Mouse (Mus musculus) T-helper 17 cell (primary cell): ENCODE results near the gene Cacng5.

Source experiments
- in situ Hi-C, 2 experiments: fragments of 300-600 bp; cut with MboI, MseI; formaldehyde crosslinking; loops; 1 replicate in 1 of 2; 2 replicates in 1 of 2; pipeline ENCODE4 v1.15.1; 2025; ENCODE audit warnings: high pct_unique_total_duplicates in 2 of 2

The Cacng5 gene

DNA sequence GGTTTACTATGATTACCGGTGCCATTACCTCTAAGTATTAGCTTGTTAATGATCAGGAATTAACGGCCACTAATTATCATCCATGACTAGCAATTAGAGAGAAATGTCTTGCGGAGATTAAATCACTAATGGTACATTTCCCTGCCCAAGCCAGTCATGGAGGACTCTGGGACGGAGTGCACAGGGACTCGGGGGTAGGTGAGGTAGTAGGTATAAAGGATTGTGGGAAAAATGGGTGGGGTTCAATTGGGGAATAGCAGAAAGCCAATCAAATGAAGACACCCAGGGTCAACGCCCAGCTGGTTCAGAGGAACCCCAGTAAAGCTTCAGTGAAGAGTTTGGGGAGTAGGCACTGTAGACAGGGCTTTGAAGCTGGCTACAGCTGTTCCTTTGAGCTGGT lies 27.5 kb downstream of the Cacng5 start:
- in situ Hi-C loops: no loop called here

DNA sequence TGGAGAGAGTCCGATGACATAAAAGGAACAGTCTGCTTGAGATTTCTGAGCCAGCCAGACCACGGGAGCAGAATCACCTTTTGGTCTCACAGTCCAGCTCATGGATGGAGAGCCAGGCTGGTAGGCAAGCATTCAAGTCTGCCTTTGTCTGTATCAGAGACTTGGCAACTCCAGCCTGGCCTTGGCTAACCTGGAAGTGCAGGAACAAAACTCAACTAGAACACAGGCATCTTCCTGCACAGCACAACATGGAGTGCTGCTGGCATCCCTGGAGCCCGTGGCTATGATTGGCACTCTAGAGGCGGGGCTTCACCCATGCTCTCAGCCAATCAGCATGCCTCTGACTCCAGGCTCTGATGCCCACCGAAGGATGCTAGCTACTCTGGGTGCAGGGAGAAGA lies 38.0 kb downstream of the Cacng5 start:
- in situ Hi-C loops: no loop called here

DNA sequence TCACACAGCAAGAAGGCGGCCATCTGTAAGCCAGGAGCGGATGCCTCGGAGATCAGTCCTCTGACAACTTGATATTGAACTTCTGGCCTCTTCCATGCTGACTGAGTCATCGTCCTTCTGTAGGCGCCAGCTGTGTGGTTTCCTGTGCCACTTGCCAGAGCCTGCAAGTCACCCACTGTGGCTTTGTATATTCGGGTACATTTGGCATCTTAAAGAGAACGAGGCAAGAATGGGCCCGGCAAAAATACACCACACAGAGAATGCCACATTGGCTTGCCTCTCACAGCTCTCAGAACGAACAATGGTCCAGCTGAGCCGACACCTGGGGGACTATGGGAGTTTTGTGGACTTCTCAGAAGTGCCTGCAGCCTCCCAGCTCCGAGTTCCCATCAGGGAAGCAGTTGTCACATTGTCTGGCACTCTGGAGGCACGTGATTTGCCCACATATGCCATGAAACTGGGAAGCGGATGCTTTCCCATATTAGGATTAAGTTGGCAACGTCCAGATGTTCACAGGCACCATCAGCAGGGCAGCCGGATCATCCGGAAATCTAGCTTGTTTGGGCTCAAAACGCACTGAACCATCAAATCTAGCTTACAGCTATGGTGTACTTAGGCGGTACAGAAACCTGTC lies 38.9 kb downstream of the Cacng5 start:
- in situ Hi-C loops: no loop called here

DNA sequence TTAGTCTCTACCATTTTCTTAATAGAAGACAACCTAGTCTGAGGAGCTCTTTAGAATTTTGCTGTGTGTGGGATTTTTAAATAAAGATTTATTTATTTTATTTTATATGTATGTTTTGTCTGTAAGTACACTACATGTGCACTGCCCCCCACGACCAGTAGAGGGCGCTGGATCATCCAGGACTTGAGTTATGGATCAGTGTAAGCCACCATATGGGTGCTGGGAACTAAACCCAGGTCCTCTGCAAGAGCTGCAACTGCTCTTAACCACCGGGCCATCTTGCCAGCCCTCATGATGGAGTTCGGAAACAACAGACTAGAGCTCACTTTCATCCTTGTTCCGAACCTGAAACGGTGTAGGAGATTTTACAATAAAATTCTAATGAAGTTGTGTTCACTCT lies 42.1 kb downstream of the Cacng5 start:
- in situ Hi-C loops: no loop called here

DNA sequence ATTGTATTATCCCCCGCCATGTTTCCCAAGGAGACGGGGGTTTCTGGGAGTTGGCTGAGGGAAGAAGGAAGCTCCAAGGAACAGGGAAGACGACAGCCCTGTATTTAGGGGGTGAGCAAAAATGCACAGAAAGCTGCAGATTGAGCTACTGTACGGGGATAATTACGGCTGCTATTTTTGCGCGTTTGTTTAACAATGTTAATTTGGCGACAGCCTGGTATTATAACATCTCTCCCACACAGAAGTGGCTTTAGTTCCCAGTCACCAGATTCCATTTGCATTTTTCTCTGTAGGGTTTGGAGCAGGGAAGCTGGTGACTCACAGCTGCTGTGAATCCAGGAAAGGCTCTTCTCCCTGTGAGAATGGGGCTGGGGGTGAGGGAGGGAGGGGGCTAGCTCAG lies 47.3 kb downstream of the Cacng5 start:
- in situ Hi-C loops: loop anchor here (5.0 kb wide), 3 partner anchors 35 to 550 kb away; no protein-coding TSS in a partner anchor

DNA sequence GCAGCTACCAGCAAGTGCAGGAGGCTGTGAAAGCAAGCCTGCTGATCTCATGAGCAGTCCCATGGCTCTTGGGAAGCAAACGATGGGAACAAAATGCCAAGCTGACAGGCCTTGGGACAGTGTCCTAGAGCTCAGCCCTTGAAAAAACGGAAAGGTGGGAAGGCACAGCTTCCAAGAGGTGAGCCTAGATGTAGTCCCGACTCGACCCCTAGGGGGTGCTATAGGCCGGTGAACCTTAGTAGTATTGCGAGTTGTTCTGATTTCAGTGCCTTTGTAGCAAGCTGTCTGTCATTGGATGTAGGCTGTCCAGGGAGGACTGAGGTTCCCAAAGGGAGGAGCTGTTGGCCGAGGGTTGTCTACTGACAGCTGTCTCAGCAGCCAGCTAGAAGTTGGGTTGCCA lies 49.7 kb downstream of the Cacng5 start:
- in situ Hi-C loops: loop anchor here (5.0 kb wide), 3 partner anchors 37 to 552 kb away; no protein-coding TSS in a partner anchor

- in situ Hi-C loops: no loop called here
These were observed 50.8 kb downstream of the Cacng5 start for GRCm38 (mm10) chr11:107864024-107864423.

DNA sequence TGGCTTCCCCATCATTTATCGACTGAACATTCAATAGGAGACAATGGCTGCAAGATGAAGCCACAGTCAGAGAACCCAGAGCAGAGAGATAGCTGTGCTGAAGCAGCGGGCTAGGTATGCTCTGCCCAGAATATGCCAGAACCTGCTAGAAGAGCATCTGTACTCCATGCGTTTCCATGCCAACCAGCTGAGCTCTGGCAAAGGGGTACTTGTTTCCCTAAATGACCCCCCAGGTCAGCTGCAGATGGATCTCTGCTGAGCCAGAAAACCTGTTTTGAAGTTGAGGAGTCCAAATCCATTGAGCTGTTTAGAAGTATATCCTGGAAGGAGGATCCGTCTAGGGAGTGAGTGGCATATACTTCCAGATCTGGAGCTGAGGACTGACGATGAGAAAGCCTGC lies 53.1 kb downstream of the Cacng5 start:
- in situ Hi-C loops: no loop called here

DNA sequence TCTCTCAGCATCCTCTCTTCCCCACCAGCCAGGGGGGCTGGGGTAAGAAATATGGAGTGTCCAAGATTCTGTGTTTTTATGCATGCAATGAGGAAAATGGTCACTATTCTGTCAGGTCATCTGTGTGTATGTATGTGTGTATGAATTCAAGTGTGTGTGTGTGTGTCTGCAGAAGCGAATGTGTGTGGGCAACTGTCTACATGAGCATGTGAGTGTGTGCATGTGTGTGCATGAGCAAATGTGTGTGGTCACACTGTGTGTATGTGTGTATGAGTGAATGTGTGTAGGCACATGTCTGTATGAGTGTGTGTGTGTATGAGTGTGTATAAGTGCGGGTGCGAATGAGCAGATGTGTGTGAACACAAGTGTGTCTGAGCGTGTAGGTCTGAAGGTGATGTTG lies 55.0 kb downstream of the Cacng5 start:
- in situ Hi-C loops: loop anchor here (5.0 kb wide), 3 partner anchors 132 to 547 kb away; no protein-coding TSS in a partner anchor

- in situ Hi-C loops: loop anchor here (5.0 kb wide), 3 partner anchors 133 to 548 kb away; no protein-coding TSS in a partner anchor
These were observed 55.6 kb downstream of the Cacng5 start for GRCm38 (mm10) chr11:107859288-107859687.

GRCm38 (mm10) chr11:107853088-107853487 lies 61.8 kb downstream of the Cacng5 start:
- in situ Hi-C loops: loop anchor here in 1 of 2 experiments (5.0 kb wide), 2 partner anchors 226 to 336 kb away; no protein-coding TSS in a partner anchor

DNA sequence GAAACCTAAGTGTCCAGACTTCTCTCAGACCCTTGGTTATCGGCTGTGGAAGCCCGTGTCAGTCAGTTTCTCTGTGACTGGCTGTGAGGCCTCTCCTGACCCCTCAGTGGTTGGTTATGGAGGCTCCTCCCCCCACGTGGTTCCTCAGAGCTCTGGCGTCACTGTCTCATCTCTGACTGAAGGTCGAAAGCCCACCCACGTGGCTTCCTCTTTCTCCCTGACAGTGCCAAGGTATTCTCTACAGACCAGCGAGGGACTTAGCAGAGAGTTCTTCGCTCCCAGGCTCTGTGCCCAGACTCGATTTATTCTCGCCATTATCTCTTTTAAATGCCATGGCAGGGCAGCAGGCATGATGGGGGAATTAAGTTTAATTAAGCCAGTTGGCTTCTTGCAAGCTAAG lies 65.2 kb downstream of the Cacng5 start:
- in situ Hi-C loops: loop anchor here in 1 of 2 experiments (5.0 kb wide), 2 partner anchors 222 to 332 kb away; no protein-coding TSS in a partner anchor

GRCm38 (mm10) chr11:107844175-107844574 lies 70.7 kb downstream of the Cacng5 start:
- in situ Hi-C loops: no loop called here

- in situ Hi-C loops: no loop called here
These were observed 81.4 kb downstream of the Cacng5 start for GRCm38 (mm10) chr11:107833351-107834040.
